Mouse (Mus musculus) heart, embryonic 15.5 days (tissue): ENCODE measurements around the gene Nnat. TPM values are rescaled to one million over a fixed set of nuclear protein-coding genes. Genes with fewer than 3 reads are reported as not detected.

Experiments
- ATAC-seq: fragments of 200-750 bp; cut with Nextera tagmentation; replicated peaks from 2 replicates; pipeline ENCODE4 v1.8.0; 2017; ENCODE audit warnings: low read depth, moderate TSS enrichment; ENCODE audit not compliant: insufficient number of reproducible peaks, insufficient read depth, low FRiP score
- H3K27ac ChIP-seq: fragments of 300-500 bp; sonication (generic); 2 replicates; pipeline ENCODE4 v1.5.1; 2015; ENCODE audit warnings: mild to moderate bottlenecking, inconsistent platforms
- H3K27me3 ChIP-seq: fragments of 300-500 bp; sonication (generic); 2 replicates; pipeline ENCODE4 v1.6.1; 2015; ENCODE audit warnings: inconsistent platforms
- H3K36me3 ChIP-seq: fragments of 300-500 bp; sonication (generic); 2 replicates; pipeline ENCODE4 v1.6.1; 2015; ENCODE audit warnings: mild to moderate bottlenecking, inconsistent platforms
- H3K4me1 ChIP-seq: fragments of 300-500 bp; sonication (generic); replicated peaks from 2 replicates; pipeline ENCODE4 v1.6.1; 2015; ENCODE audit warnings: inconsistent platforms
- H3K4me2 ChIP-seq: fragments of 300-500 bp; sonication (generic); 2 replicates; pipeline ENCODE4 v1.6.1; 2015; ENCODE audit warnings: inconsistent platforms, mild to moderate bottlenecking, moderate library complexity
- H3K4me3 ChIP-seq: fragments of 300-500 bp; sonication (generic); 2 replicates; pipeline ENCODE4 v1.5.1; 2015; ENCODE audit warnings: mild to moderate bottlenecking, inconsistent platforms
- H3K9ac ChIP-seq: fragments of 300-500 bp; sonication (generic); 2 replicates; pipeline ENCODE4 v1.6.1; 2015; ENCODE audit warnings: mild to moderate bottlenecking, inconsistent platforms
- H3K9me3 ChIP-seq: fragments of 300-500 bp; sonication (generic); replicated peaks from 2 replicates; pipeline ENCODE4 v1.6.1; 2016; ENCODE audit warnings: inconsistent platforms
- WGBS: fragments of 180-500 bp; shearing (Covaris S2); methylation state at CpG from one replicate; pipeline ENCODE4 v1.1.7; 2015; ENCODE audit warnings: mixed read lengths; 5-methylcytosine and 5-hydroxymethylcytosine counted together
- polyA plus RNA-seq: library from polyadenylated mRNA; unstranded; fragments of >200 nt; fragmentation: Nextera tagmentation; extraction: Ambion mirVana; gene quantifications from 2 replicates; pipeline ENCODE4 v1.2.1, GENCODE M21; 2015

Gene Nnat
- polyA plus RNA-seq, 1 experiment from 2014 or later = 54.1 TPM

DNA sequence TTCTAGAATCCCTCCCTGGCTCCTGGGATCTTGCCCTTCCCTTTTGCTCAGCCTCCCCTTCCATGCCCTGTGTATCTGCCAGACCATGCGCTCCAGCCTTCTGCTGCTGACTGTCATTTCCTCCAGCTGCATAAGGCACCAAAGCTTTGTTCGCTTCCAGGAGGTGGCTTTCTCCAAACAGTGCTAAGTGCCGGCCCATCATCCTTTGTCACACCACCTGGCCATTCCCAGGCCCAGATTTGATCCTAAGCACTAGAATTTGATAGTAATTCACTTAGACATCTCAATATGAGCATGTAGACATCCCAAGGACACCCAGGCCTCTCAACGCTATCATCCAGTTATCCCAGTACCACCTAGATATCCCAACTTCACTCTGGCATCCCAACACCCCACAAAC lies 25.7 kb upstream of the Nnat start:
- Histone ChIP-seq H3K9ac (no peak overlapping the region), H3K27ac (no peak overlapping the region), H3K27me3 (peaks cover 8% of the 10 kb centered on the region; the same call in 1 of the 2 replicates), H3K9me3 (no peaks in the 10 kb centered on the region), H3K36me3 (no peaks in the 10 kb centered on the region), H3K4me1 (peaks cover 6% of the 10 kb centered on the region), H3K4me3 (no peak overlapping the region), H3K4me2 (no peak overlapping the region)
- no peak for ATAC-seq
- 71% methylated on average over 4 of the region's 4 CpGs for WGBS

DNA sequence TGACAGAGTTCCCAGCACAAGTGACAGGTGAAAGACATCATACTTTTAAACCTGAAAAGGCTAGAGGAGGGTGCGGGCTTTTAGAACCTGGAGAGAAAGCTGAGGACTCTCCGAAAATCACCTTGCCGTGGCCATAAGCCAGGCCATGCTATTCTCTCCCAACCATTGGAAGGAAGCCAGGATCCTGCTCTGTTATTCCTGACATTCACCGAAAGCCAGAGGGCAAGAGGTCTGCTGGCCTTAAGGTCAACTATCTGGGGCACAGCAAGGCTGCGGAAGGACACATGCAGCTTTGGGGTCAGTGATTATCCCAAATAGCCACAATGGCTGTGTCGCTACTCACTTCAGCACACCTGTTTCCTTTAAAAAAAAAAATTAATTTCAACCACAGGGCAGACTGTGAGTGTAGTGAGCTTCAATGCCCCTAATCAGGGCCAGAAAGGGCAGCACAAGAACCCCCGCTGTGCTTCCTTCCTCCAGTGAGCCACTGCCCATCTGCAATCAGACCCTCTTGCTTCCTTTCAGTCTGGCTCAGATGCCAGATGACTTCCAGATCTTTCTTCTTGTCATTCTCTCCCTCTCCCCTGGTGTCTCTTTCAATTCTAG lies 23.3 kb upstream of the Nnat start:
- H3K27ac ChIP-seq = no peak overlapping the region
- no peak overlapping the region for H3K4me2 ChIP-seq
- ATAC-seq = no peak
- H3K9ac ChIP-seq = no peak overlapping the region
- H3K4me1 ChIP-seq = peaks cover 12% of the 10 kb centered on the region
- H3K27me3 ChIP-seq = peaks cover 8% of the 10 kb centered on the region; the same call in 1 of the 2 replicates
- H3K4me3 ChIP-seq = no peak overlapping the region
- no peaks in the 10 kb centered on the region for H3K36me3 ChIP-seq
- WGBS = 45% methylated on average over 7 of the region's 7 CpGs
- no peaks in the 10 kb centered on the region for H3K9me3 ChIP-seq

DNA sequence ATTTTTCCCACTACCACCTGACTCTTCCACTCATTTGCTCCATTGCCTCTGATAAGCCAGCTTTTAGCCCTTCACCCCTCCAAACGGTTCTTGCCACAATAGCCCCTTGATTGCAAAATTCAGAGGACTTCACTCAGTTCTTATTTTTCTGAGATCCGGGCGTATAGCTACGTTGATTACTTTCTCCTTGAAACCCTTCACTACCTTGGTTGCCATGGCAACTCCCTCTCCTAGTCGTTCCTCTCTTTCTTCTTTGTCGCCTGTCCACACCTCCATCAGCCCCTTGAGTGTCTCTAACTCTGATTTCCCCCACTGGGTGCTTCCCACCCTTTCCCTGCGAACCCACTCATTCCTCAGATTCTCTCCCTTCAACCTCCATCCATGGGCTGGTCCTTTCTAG lies 22.8 kb upstream of the Nnat start:
- ATAC-seq = no peak
- Histone ChIP-seq H3K9ac (no peak overlapping the region), H3K27ac (no peak overlapping the region), H3K4me2 (no peak overlapping the region), H3K9me3 (no peaks in the 10 kb centered on the region), H3K4me1 (peaks cover 12% of the 10 kb centered on the region), H3K36me3 (no peaks in the 10 kb centered on the region), H3K27me3 (peaks cover 8% of the 10 kb centered on the region; the same call in 1 of the 2 replicates), H3K4me3 (no peak overlapping the region)
- WGBS = 48% methylated on average over 7 of the region's 7 CpGs

DNA sequence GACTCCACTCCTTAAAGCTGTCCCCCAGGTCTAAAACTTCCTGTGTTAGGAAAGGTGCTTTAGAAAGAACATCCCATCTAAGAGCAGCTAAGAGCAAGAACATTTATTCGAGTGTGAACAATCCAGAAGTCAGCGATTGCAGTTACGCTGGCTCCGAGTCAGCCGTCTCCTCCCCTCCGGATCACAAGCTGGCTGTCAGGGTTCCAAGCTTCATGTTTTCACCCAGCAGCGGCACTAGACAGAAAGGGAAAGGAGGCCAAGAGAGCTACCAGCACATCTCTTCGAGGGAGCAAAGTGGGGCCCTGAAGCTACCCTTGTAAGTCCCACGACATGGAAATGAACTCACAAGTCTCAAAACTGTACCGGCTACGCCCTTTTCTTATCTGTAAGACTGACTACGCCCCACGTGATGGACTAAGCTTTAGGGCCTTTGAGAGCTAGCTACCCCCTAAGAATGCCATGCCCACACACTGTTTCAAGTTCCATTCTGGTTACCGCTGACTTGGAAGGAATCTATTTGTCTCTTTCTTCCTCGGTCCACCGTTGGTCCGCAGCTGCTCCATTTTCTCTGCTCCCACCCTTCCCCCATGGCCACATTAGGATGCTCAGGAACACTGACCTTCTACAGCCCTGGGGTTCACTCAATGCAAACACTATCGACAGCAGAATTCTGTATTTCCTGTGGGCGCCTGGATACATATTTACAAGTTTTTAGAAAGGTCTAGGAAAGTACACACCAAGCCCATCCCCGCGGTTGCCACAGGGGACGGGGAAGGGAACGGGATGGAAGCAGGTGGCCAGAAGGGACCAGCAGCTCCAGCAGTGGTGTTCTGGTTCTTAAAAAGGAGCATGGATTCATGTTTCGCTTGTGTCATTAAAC lies 19.6 kb upstream of the Nnat start:
- no peak overlapping the region for H3K4me2 ChIP-seq
- 67% methylated on average over 24 of the region's 24 CpGs for WGBS
- peaks cover 12% of the 10 kb centered on the region for H3K4me1 ChIP-seq
- H3K9me3 ChIP-seq = no peaks in the 10 kb centered on the region
- 0 out of 2 replicates have a peak, but pooled peaks cover 4% of the 10 kb centered on the region for H3K27me3 ChIP-seq
- H3K36me3 ChIP-seq = peaks cover 8% of the 10 kb centered on the region; the same call in 1 of the 2 replicates
- no peak overlapping the region for H3K4me3 ChIP-seq
- no peak overlapping the region for H3K27ac ChIP-seq
- ATAC-seq = no peak
- no peak overlapping the region for H3K9ac ChIP-seq

DNA sequence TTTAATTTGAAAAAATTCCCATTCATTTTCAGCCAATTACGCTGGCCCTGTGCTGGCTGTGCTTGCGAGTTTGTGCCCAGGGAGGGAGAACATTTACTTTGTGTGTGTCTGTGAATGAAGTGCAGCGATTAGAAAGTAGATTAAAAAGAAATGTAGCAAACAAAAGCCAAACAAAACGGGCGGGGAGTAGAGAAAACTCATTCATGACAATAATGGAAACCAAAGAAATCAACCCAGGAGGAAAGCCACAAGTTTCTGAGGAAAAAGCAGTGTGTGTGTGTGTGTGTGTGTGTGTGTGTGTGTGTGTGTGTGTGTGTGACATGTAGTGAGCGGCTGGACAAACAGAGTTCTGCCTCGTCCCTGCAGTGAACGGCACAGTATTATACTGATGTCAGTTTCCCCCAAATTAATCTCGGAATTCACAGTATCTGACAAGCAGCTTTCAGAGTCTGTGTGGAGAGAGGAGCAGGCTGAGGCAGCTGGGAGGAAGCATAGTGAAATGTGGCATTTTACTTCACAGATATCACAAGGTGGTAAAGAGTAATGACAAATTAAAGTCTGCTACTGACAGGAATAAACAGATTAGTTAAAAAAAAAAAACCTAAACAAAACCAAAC lies 18.8 kb upstream of the Nnat start:
- peaks cover 12% of the 10 kb centered on the region for H3K4me1 ChIP-seq
- 0 out of 2 replicates have a peak, but pooled peaks cover 4% of the 10 kb centered on the region for H3K27me3 ChIP-seq
- 67% methylated on average over 9 of the region's 9 CpGs for WGBS
- H3K9ac ChIP-seq = no peak overlapping the region
- H3K36me3 ChIP-seq = peaks cover 8% of the 10 kb centered on the region; the same call in 1 of the 2 replicates
- no peak for ATAC-seq
- H3K9me3 ChIP-seq = no peaks in the 10 kb centered on the region
- H3K4me3 ChIP-seq = no peak overlapping the region
- no peak overlapping the region for H3K4me2 ChIP-seq
- H3K27ac ChIP-seq = no peak overlapping the region

DNA sequence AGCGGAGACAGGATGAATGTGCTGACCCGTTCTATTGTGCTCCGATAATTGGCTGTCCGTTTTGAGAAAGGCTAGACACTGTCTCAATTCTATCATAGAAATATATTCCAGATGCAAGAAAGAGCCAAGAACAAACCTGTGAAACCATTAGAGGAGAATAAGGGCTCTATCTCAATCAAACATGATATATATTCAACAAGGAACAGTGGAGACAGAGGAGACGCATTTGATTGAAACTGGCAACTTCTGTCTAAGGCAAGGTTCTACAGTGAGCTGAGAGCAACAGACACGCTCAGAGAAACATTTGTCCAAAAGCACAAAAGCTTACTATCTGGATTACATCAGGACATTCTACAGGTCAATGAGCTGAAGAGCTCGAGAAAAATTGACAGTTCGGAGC lies 18.2 kb upstream of the Nnat start:
- no peaks in the 10 kb centered on the region for H3K9me3 ChIP-seq
- no peak overlapping the region for H3K4me3 ChIP-seq
- no peak for ATAC-seq
- H3K4me1 ChIP-seq = peaks cover 10% of the 10 kb centered on the region
- H3K27ac ChIP-seq = no peak overlapping the region
- WGBS = 78% methylated on average over 8 of the region's 8 CpGs
- no peak overlapping the region for H3K9ac ChIP-seq
- H3K4me2 ChIP-seq = no peak overlapping the region
- peaks cover 8% of the 10 kb centered on the region; the same call in 1 of the 2 replicates for H3K36me3 ChIP-seq
- H3K27me3 ChIP-seq = 0 out of 2 replicates have a peak, but pooled peaks cover 4% of the 10 kb centered on the region

DNA sequence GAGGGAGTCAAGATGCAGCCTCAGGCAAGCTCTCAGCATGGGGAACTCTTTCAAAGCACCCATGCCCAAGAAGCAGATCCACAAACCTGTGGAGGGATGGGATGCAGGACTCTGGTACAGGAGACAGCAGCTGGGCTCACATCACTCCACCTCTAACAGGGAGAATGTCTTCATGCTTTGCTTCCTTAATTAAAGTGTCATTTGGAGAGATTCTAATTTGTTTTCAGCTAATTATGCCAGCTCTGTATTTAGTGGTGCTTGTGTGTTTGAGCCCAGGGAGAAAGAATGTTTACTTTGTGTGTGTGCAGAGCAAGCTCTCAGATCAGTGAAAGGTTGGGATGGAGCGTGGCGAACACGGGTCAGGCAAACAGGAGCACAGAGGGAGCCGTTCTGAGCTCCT lies 17.5 kb upstream of the Nnat start:
- H3K4me3 ChIP-seq = no peak overlapping the region
- no peak overlapping the region for H3K27ac ChIP-seq
- WGBS = 78% methylated on average over 4 of the region's 4 CpGs
- H3K36me3 ChIP-seq = peaks cover 13% of the 10 kb centered on the region; the same call in 1 of the 2 replicates
- no peak overlapping the region for H3K9ac ChIP-seq
- ATAC-seq = no peak
- H3K9me3 ChIP-seq = no peaks in the 10 kb centered on the region
- H3K4me2 ChIP-seq = no peak overlapping the region
- H3K4me1 ChIP-seq = peaks cover 7% of the 10 kb centered on the region; the same call in 1 of the 2 replicates
- no peaks in the 10 kb centered on the region for H3K27me3 ChIP-seq

DNA sequence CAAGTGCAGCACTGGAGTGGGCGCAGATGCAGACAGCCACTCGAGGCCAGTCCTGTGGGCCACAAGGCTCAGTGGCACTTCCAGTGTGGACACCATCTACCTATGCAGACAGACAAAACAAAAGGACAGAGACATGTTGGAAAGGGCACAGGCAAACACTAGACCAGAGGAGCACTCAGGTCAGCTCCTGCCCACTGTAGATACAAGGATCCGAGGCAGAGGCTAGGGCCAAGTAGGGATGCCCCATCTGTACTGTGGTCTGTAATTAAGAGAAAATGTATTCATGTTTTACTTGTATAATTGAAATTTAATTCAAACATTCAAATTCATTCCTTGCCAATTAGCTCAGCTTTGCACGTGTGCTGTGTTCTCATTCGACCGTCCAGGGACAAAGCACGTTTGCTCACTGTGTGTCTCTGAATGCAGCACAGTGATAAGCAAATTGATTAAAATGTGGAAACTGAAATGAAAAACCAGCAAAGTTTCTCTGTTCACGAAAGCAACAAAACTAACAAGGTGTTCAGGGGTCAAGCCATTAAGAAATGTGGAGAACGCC lies 15.5 kb upstream of the Nnat start:
- 79% methylated on average over 9 of the region's 9 CpGs for WGBS
- Histone ChIP-seq H3K36me3 (peaks cover 22% of the 10 kb centered on the region), H3K9me3 (no peaks in the 10 kb centered on the region), H3K4me1 (peaks cover 7% of the 10 kb centered on the region; the same call in 1 of the 2 replicates), H3K9ac (no peak overlapping the region), H3K4me3 (no peak overlapping the region), H3K27me3 (no peaks in the 10 kb centered on the region), H3K27ac (no peak overlapping the region), H3K4me2 (no peak overlapping the region)
- no peak for ATAC-seq

DNA sequence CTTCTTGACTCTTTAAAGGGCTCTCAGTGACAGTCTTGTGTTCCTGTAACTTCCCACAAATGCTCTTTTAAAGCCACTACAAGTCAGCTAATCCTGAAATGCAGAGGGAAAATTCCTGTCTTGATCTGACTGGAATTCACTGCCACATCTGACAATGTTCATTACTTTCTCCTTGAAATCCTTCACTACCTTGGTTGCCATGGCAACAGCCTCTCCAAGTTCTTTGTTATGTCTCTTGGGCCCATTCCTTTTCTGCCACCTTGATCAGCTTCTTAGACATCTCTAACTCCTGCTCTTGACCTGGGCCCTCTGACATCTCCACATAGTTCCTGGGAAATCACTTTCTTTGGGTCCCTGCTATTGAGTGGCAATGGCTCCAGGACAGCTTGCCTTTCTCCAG lies 13.2 kb upstream of the Nnat start:
- H3K27me3 ChIP-seq = no peaks in the 10 kb centered on the region
- no peak for ATAC-seq
- H3K4me3 ChIP-seq = no peak overlapping the region

DNA sequence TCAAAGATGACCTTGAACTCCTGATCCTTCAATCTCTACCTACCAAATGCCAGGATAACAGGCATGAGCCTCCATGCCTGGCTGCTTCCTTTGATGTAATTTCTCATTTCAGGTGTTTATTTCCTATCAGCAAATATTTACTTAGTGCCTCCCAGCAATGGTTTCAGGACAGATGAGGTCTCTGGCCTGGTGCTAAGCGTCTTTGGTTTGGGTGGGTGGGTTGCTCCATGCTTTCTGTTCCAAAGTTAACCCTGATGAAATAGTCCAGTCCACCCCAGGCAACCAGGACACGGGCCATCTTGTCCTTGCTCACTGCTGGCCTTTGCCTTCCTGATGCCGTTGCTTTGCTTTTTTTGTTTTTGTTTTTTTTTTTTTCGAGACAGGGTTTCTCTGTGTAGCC lies 9.6 kb upstream of the Nnat start:
- Histone ChIP-seq H3K9ac (no peak overlapping the region), H3K4me1 (peaks cover 30% of the 10 kb centered on the region), H3K4me3 (no peak overlapping the region), H3K4me2 (no peak overlapping the region), H3K9me3 (no peaks in the 10 kb centered on the region), H3K36me3 (peaks cover 14% of the 10 kb centered on the region; the same call in 1 of the 2 replicates), H3K27ac (no peak overlapping the region), H3K27me3 (no peaks in the 10 kb centered on the region)
- 81% methylated on average over 4 of the region's 4 CpGs for WGBS
- no peak for ATAC-seq

More for the DNA sequence above, 13.2 kb upstream of the Nnat start:
- no peak overlapping the region for H3K27ac ChIP-seq
- H3K4me1 ChIP-seq = no peaks in the 10 kb centered on the region
- no peak overlapping the region for H3K4me2 ChIP-seq
- H3K36me3 ChIP-seq = peaks cover 22% of the 10 kb centered on the region
- no peaks in the 10 kb centered on the region for H3K9me3 ChIP-seq
- H3K9ac ChIP-seq = no peak overlapping the region
